Mouse (Mus musculus): ENCODE measurements at regions not wholly inside any gene's neighbourhood (a gene's known extent, or its start where the extent isn't known, plus 50 kb on each side); places are given as distances from the start of the nearest gene placed in this dataset.

GRCm38 (mm10) chr14:99783646-99784045 lies 485.2 kb downstream of the Klf5 start:
- Histone ChIP-seq H3K9ac (ENCODE audit: control insufficient read depth, low read depth, low read length, poor library complexity, severe bottlenecking) (no peak overlapping the region), H3K9me3 (replicated peaks; ENCODE audit: insufficient read depth, low read length) (no peaks in the 10 kb centered on the region), H3K27me3 (ENCODE audit: control insufficient read depth in 1 of 2, insufficient read depth in 2 of 2, low read length in 2 of 2) (no peaks in the 10 kb centered on the region)

GRCm38 (mm10) chr14:99785106-99785505 lies 486.6 kb downstream of the Klf5 start:
- TF ChIP-seq CHD2 (IDR thresholded peaks at IDR 0.05; ENCODE audit: low read length) (no peak), EP300 (IDR thresholded peaks at IDR 0.05; ENCODE audit: low read depth in 1 of 2, low read length in 2 of 2) (no peak), ZKSCAN1 (IDR thresholded peaks at IDR 0.05; ENCODE audit: low read depth, low read length) (no peak), TAL1 (IDR thresholded peaks at IDR 0.05; ENCODE audit: low read length) (no peak), TCF12 (IDR thresholded peaks at IDR 0.05; ENCODE audit: low read depth, low read length) (no peak), USF2 (IDR thresholded peaks at IDR 0.05; ENCODE audit: borderline replicate concordance in 1 of 2, insufficient read depth in 1 of 2, low read depth in 1 of 2, low read length in 2 of 2) (no peak), RCOR1 (IDR thresholded peaks at IDR 0.05; ENCODE audit: low read depth, low read length) (no peak), USF1 (IDR thresholded peaks at IDR 0.05; ENCODE audit: low read depth, low read length) (no peak), ETS1 (IDR thresholded peaks at IDR 0.05; ENCODE audit: low read depth, low read length) (no peak), RAD21 (IDR thresholded peaks at IDR 0.05; ENCODE audit: low read depth, low read length) (no peak), MYC (IDR thresholded peaks at IDR 0.05; ENCODE audit: low read depth, low read length) (no peak), E2F4 (IDR thresholded peaks at IDR 0.05; ENCODE audit: borderline replicate concordance, low read depth, low read length) (no peak), MAX (IDR thresholded peaks at IDR 0.05; ENCODE audit: low read length) (no peak), MXI1 (IDR thresholded peaks at IDR 0.05; ENCODE audit: low read depth, low read length) (no peak), HCFC1 (IDR thresholded peaks at IDR 0.05; ENCODE audit: low read depth, low read length) (no peak)
- no peak overlapping the region for H3K4me3 ChIP-seq (ENCODE audit: control insufficient read depth in 1 of 2, insufficient read depth in 1 of 2, low read depth in 2 of 2, low read length in 2 of 2)

More at GRCm38 (mm10) chr14:99783646-99784045, 485.2 kb downstream of the Klf5 start:
- Histone ChIP-seq H3K36me3 (ENCODE audit: control insufficient read depth in 1 of 2, insufficient read depth in 2 of 2, low read length in 2 of 2) (no peaks in the 10 kb centered on the region), H3K4me3 (ENCODE audit: control insufficient read depth in 1 of 2, insufficient read depth in 1 of 2, low read depth in 2 of 2, low read length in 2 of 2) (no peak overlapping the region), H3K79me2 (ENCODE audit: control insufficient read depth, insufficient read depth, low read length, poor library complexity) (no peaks in the 10 kb centered on the region), H3K27ac (ENCODE audit: control insufficient read depth, low read depth, low read length) (no peak overlapping the region), H3K4me1 (ENCODE audit: control insufficient read depth in 1 of 2, insufficient read depth in 2 of 2, low read length in 2 of 2) (no peaks in the 10 kb centered on the region)
- no peak for TF ChIP-seq MEF2A (IDR thresholded peaks at IDR 0.05; ENCODE audit: extremely low read depth, insufficient replicate concordance, low read depth, low read length, poor library complexity, severe bottlenecking)
- TF ChIP-seq ZC3H11A (IDR thresholded peaks at IDR 0.05; ENCODE audit: low read depth, low read length), result no peak
- no peak for TF ChIP-seq JUND (IDR thresholded peaks at IDR 0.05; ENCODE audit: low read depth, low read length)
- TF ChIP-seq MAZ (IDR thresholded peaks at IDR 0.05; ENCODE audit: low read depth, low read length), result no peak
- TF ChIP-seq BHLHE40 (IDR thresholded peaks at IDR 0.05; ENCODE audit: borderline replicate concordance, low read depth, low read length), result no peak
- TF ChIP-seq ZMIZ1 (IDR thresholded peaks at IDR 0.05; ENCODE audit: low read depth, low read length), result no peak
- TF ChIP-seq NELFE (IDR thresholded peaks at IDR 0.05; ENCODE audit: low read depth, low read length), result no peak
- no peak for TF ChIP-seq MXI1 (IDR thresholded peaks at IDR 0.05; ENCODE audit: low read depth, low read length)
- no peak for TF ChIP-seq EP300 (IDR thresholded peaks at IDR 0.05; ENCODE audit: low read depth in 1 of 2, low read length in 2 of 2)
- TF ChIP-seq CTCF (IDR thresholded peaks at IDR 0.05 in 2 of 3, conservative IDR thresholded peaks at IDR 0.05 in 1 of 3; ENCODE audit: control insufficient read depth in 1 of 3, insufficient read depth in 1 of 3, low read depth in 2 of 3, low read length in 3 of 3, poor library complexity in 1 of 3, severe bottlenecking in 1 of 3), result no peak
- TF ChIP-seq RAD21 (IDR thresholded peaks at IDR 0.05; ENCODE audit: low read depth, low read length), result no peak
- no peak for TF ChIP-seq POLR2AphosphoS2 (IDR thresholded peaks at IDR 0.05; ENCODE audit: low read length)
- no peak for TF ChIP-seq NRF1 (IDR thresholded peaks at IDR 0.05; ENCODE audit: insufficient read depth, low read depth, low read length, poor library complexity, severe bottlenecking)
- no peak for TF ChIP-seq KAT2A (conservative IDR thresholded peaks at IDR 0.05; ENCODE audit: low read depth, low read length)
- TF ChIP-seq USF1 (IDR thresholded peaks at IDR 0.05; ENCODE audit: low read depth, low read length), result no peak
- DNase-seq (ENCODE audit: low read depth, low spot score), result no peak

More at GRCm38 (mm10) chr14:99785106-99785505, 486.6 kb downstream of the Klf5 start:
- Histone ChIP-seq H3K9ac (ENCODE audit: control insufficient read depth, low read depth, low read length, poor library complexity, severe bottlenecking) (no peak overlapping the region), H3K79me2 (ENCODE audit: control insufficient read depth, insufficient read depth, low read length, poor library complexity) (no peaks in the 10 kb centered on the region), H3K27me3 (ENCODE audit: control insufficient read depth in 1 of 2, insufficient read depth in 2 of 2, low read length in 2 of 2) (no peaks in the 10 kb centered on the region), H3K27ac (ENCODE audit: control insufficient read depth, low read depth, low read length) (no peak overlapping the region), H3K9me3 (replicated peaks; ENCODE audit: insufficient read depth, low read length) (no peaks in the 10 kb centered on the region), H3K36me3 (ENCODE audit: control insufficient read depth in 1 of 2, insufficient read depth in 2 of 2, low read length in 2 of 2) (no peaks in the 10 kb centered on the region), H3K4me1 (ENCODE audit: control insufficient read depth in 1 of 2, insufficient read depth in 2 of 2, low read length in 2 of 2) (no peaks in the 10 kb centered on the region)
- DNase-seq (ENCODE audit: low read depth, low spot score), result no peak
